26 mouse cellular contexts compared by ENCODE assay signal in the genomic region with DNA sequence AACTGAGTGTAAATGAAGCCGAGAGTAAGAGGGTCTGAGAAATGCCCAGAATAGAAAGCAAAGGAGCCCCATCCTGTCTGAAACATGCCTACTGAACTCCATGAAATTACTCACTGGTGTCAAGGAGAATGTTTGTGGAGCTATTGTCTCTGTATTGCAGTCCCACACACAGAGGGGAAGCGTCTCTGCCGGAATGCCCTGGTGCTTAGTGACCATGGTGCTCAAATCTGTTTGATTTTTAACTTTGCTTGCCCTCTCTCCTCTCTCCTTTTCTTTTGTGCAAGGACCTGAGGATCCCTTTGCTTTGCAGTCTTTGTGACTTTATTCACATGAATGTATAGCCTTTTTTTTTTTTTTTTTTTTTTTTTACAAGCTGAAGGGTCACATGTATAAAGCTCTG. TPM values are rescaled to one million over a fixed set of nuclear protein-coding genes. Genes with fewer than 3 reads are reported as not detected.
DNase-seq lines count a peak whose midpoint lies in the region; ATAC-seq lines count a peak whose summit lies in the region.
"Had no signal": no experiment of that assay in that cellular context is flagged by ENCODE, and none has a peak within 500 bp of the region (broad histone marks: within the 10 kb centered on the region; RNA-seq: fewer than 3 reads in every experiment).

No protein-coding gene starts in this region.

- H3K9ac ChIP-seq in hindbrain, embryonic 16.5 days (ENCODE audit: low read depth, low read length) = no peak overlapping the region
- H3K9ac ChIP-seq in midbrain, embryonic 15.5 days = no peak overlapping the region
- H3K9ac ChIP-seq: embryonic facial prominence, embryonic 12.5 days; embryonic facial prominence, embryonic 15.5 days; forebrain, postnatal 0 days; heart, embryonic 13.5 days had no signal

- H3K9me3 ChIP-seq in hindbrain, embryonic 10.5 days = no peaks in the 10 kb centered on the region
- H3K9me3 ChIP-seq in hindbrain, embryonic 16.5 days (ENCODE audit: control insufficient read depth, low read length) = no peaks in the 10 kb centered on the region
- no peaks in the 10 kb centered on the region for H3K9me3 ChIP-seq in midbrain, embryonic 10.5 days (replicated peaks)
- no peaks in the 10 kb centered on the region for H3K9me3 ChIP-seq in midbrain, embryonic 15.5 days
- H3K9me3 ChIP-seq: embryonic facial prominence, embryonic 12.5 days; embryonic facial prominence, embryonic 15.5 days; heart, embryonic 10.5 days; heart, embryonic 13.5 days had no signal

- no peak for ATAC-seq in hindbrain, embryonic 16.5 days
- ATAC-seq in midbrain, embryonic 15.5 days (replicated peaks) = no peak
- ATAC-seq: forebrain, embryonic 14.5 days; forebrain, postnatal 0 days; hindbrain, postnatal 0 days; inflammation-experienced regulatory T-cells, adult 6 months; intestine, embryonic 16.5 days; Patski had no signal

- peaks cover 40% of the 10 kb centered on the region for H3K27me3 ChIP-seq in hindbrain, embryonic 10.5 days (ENCODE audit: insufficient read depth, poor library complexity, severe bottlenecking)
- no peaks in the 10 kb centered on the region for H3K27me3 ChIP-seq in hindbrain, embryonic 16.5 days (replicated peaks; ENCODE audit: control insufficient read depth, insufficient read depth, low read length)
- H3K27me3 ChIP-seq in midbrain, embryonic 10.5 days (ENCODE audit: low read depth, poor library complexity, severe bottlenecking) = peaks cover 42% of the 10 kb centered on the region
- no peaks in the 10 kb centered on the region for H3K27me3 ChIP-seq in midbrain, embryonic 15.5 days (replicated peaks)
- H3K27me3 ChIP-seq: embryonic facial prominence, embryonic 12.5 days; embryonic facial prominence, embryonic 15.5 days; heart, embryonic 13.5 days had no signal

- no peaks in the 10 kb centered on the region for H3K36me3 ChIP-seq in hindbrain, embryonic 10.5 days
- H3K36me3 ChIP-seq in hindbrain, embryonic 16.5 days (ENCODE audit: control insufficient read depth, insufficient read depth, low read length) = no peaks in the 10 kb centered on the region
- no peaks in the 10 kb centered on the region for H3K36me3 ChIP-seq in midbrain, embryonic 10.5 days
- no peaks in the 10 kb centered on the region for H3K36me3 ChIP-seq in midbrain, embryonic 15.5 days (replicated peaks)
- H3K36me3 ChIP-seq: embryonic facial prominence, embryonic 12.5 days; embryonic facial prominence, embryonic 15.5 days; heart, embryonic 10.5 days; heart, embryonic 13.5 days had no signal

- DNase-seq in hindbrain, embryonic 10.5 days (ENCODE audit: low spot score) = no peak
- peak; percentile 31 for DNase-seq in midbrain, embryonic 10.5 days (ENCODE audit: low spot score)
- peak; percentile 53 for DNase-seq in embryo, embryonic 10 days (ENCODE audit: low spot score)
- peak; percentile 27 for DNase-seq in embryo, embryonic 9.5 days (ENCODE audit: extremely low spot score)
- no peak for DNase-seq in spleen, adult 12 weeks (ENCODE audit: low spot score)
- DNase-seq: adrenal gland, postnatal 10 days; adrenal gland, postnatal 36 days; cerebellum, adult 18-20 months; cerebellum, adult 9-10 months; cerebellum, postnatal 14 days; forebrain, postnatal 0 days; gastrocnemius, postnatal 36 days; heart, adult 2 months; heart, postnatal 14 days; heart, postnatal 4 days had no signal

- H3K4me3 ChIP-seq in hindbrain, embryonic 10.5 days = no peak overlapping the region
- H3K4me3 ChIP-seq in hindbrain, embryonic 16.5 days (ENCODE audit: low read length) = no peak overlapping the region
- H3K4me3 ChIP-seq in midbrain, embryonic 10.5 days = no peak overlapping the region
- no peak overlapping the region for H3K4me3 ChIP-seq in midbrain, embryonic 15.5 days
- H3K4me3 ChIP-seq: embryonic facial prominence, embryonic 12.5 days; embryonic facial prominence, embryonic 15.5 days; heart, adult 2 months; heart, embryonic 10.5 days; heart, embryonic 13.5 days had no signal

- peaks cover 16% of the 10 kb centered on the region for H3K4me1 ChIP-seq in hindbrain, embryonic 10.5 days (replicated peaks)
- no peaks in the 10 kb centered on the region for H3K4me1 ChIP-seq in hindbrain, embryonic 16.5 days (ENCODE audit: control insufficient read depth, insufficient read depth, low read depth, low read length)
- peaks cover 29% of the 10 kb centered on the region for H3K4me1 ChIP-seq in midbrain, embryonic 10.5 days
- no peaks in the 10 kb centered on the region for H3K4me1 ChIP-seq in midbrain, embryonic 15.5 days
- H3K4me1 ChIP-seq: embryonic facial prominence, embryonic 12.5 days; embryonic facial prominence, embryonic 15.5 days; heart, embryonic 10.5 days; heart, embryonic 13.5 days had no signal

- 25% methylated on average over 3 of the region's 3 CpGs for WGBS in hindbrain, embryonic 10.5 days
- WGBS in hindbrain, embryonic 16.5 days = 18% methylated on average over 3 of the region's 3 CpGs
- WGBS in midbrain, embryonic 10.5 days = 20% methylated on average over 3 of the region's 3 CpGs
- 7% methylated on average over 3 of the region's 3 CpGs for WGBS in midbrain, embryonic 15.5 days

- peak overlapping the region; percentile 50 for H3K27ac ChIP-seq in hindbrain, embryonic 10.5 days
- no peak overlapping the region for H3K27ac ChIP-seq in hindbrain, embryonic 16.5 days (ENCODE audit: low read depth, low read length)
- H3K27ac ChIP-seq in midbrain, embryonic 10.5 days (replicated peaks) = peak overlapping the region; percentile 67
- H3K27ac ChIP-seq in midbrain, embryonic 15.5 days = no peak overlapping the region
- H3K27ac ChIP-seq: embryonic facial prominence, embryonic 12.5 days; embryonic facial prominence, embryonic 15.5 days; heart, adult 2 months; heart, embryonic 10.5 days; heart, embryonic 13.5 days; hindbrain, postnatal 0 days had no signal

- no peak overlapping the region for H3K4me2 ChIP-seq in hindbrain, embryonic 16.5 days (ENCODE audit: low read length)
- H3K4me2 ChIP-seq in midbrain, embryonic 15.5 days = no peak overlapping the region
- H3K4me2 ChIP-seq: embryonic facial prominence, embryonic 12.5 days; embryonic facial prominence, embryonic 15.5 days; heart, embryonic 13.5 days had no signal

RNA-seq across cellular contexts. Expression of a gene that starts 28.8 kb away (rescaled TPM):
- polyA plus RNA-seq in hindbrain, embryonic 10.5 days (2016; fragmentation: Nextera tagmentation; extraction: Ambion mirVana) = 24.2 and 46.9 TPM in 2 replicates
- polyA plus RNA-seq in hindbrain, embryonic 16.5 days (2015; fragmentation: Nextera tagmentation; extraction: Ambion mirVana) = 125 and 142 TPM in 2 replicates
- 31.8 and 51.7 TPM in 2 replicates for polyA plus RNA-seq in midbrain, embryonic 10.5 days (2016; fragmentation: Nextera tagmentation; extraction: Ambion mirVana)
- 137 and 157 TPM in 2 replicates for polyA plus RNA-seq in midbrain, embryonic 15.5 days (2015; fragmentation: Nextera tagmentation; extraction: Ambion mirVana)

Comparison
In these comparisons a context has a peak if more than half of its experiments do, and no peak if none do; other contexts are left out.
1. H3K27ac ChIP-seq: peak in hindbrain, embryonic 10.5 days (single experiment) and midbrain, embryonic 10.5 days (single experiment); none in hindbrain, embryonic 16.5 days (single experiment) and midbrain, embryonic 15.5 days (single experiment).
2. DNase-seq: peak in midbrain, embryonic 10.5 days (single experiment), embryo, embryonic 10 days (single experiment) and embryo, embryonic 9.5 days (single experiment); none in hindbrain, embryonic 10.5 days (single experiment) and spleen, adult 12 weeks (single experiment).